Mouse (Mus musculus): Measurements from ENCODE around the gene Padi4. TPM values are rescaled to one million over a fixed set of nuclear protein-coding genes. Genes with fewer than 3 reads are reported as not detected.

Gene Padi4
- polyA plus RNA-seq, 1 experiment from 2014 or later = 0.12 TPM

GRCm38 (mm10) chr4:140702611-140703327 is 71.3 kb downstream of the Padi4 start:
- Histone ChIP-seq H3K36me3 (ENCODE audit: control insufficient read depth, insufficient read depth, low read length) (peaks cover 21% of the 10 kb centered on the region), H3K27ac (replicated peaks; ENCODE audit: low read depth, low read length) (peak overlapping the region; percentile 100), H3K9ac (ENCODE audit: low read length) (peak overlapping the region; percentile 100), H3K4me1 (ENCODE audit: control insufficient read depth, insufficient read depth, low read length) (peaks cover 32% of the 10 kb centered on the region), H3K4me2 (ENCODE audit: low read depth, severe bottlenecking) (peak overlapping the region; percentile 85), H3K27me3 (ENCODE audit: control insufficient read depth, insufficient read depth, low read length) (no peaks in the 10 kb centered on the region), H3K4me3 (ENCODE audit: low read depth, low read length) (peak overlapping the region; percentile 82), H3K9me3 (ENCODE audit: control insufficient read depth, low read length) (no peaks in the 10 kb centered on the region)
- WGBS = under 1% methylated on average over 43 of the region's 68 CpGs
- ATAC-seq (ENCODE audit: insufficient number of reproducible peaks, low FRiP score, low TSS enrichment, low read depth) (peak; percentile 56), DNase-seq (ENCODE audit: low spot score) (peak; percentile 84)

GRCm38 (mm10) chr4:140701716-140702561 is 72.1 kb downstream of the Padi4 start:
- DNase-seq (ENCODE audit: low spot score) (peak; percentile 70), ATAC-seq (ENCODE audit: insufficient number of reproducible peaks, low FRiP score, low TSS enrichment, low read depth) (no peak)
- H3K36me3 ChIP-seq (ENCODE audit: control insufficient read depth, insufficient read depth, low read length) = peaks cover 18% of the 10 kb centered on the region
- H3K4me2 ChIP-seq (ENCODE audit: low read depth, severe bottlenecking) = peak overlapping the region; percentile 85
- no peaks in the 10 kb centered on the region for H3K27me3 ChIP-seq (ENCODE audit: control insufficient read depth, insufficient read depth, low read length)
- peak overlapping the region; percentile 100 for H3K27ac ChIP-seq (replicated peaks; ENCODE audit: low read depth, low read length)
- H3K9me3 ChIP-seq (ENCODE audit: control insufficient read depth, low read length) = no peaks in the 10 kb centered on the region
- WGBS = under 1% methylated on average over 41 of the region's 107 CpGs
- peak overlapping the region; percentile 82 for H3K4me3 ChIP-seq (ENCODE audit: low read depth, low read length)
- H3K4me1 ChIP-seq (ENCODE audit: control insufficient read depth, insufficient read depth, low read length) = peaks cover 29% of the 10 kb centered on the region
- peak overlapping the region; percentile 100 for H3K9ac ChIP-seq (ENCODE audit: low read length)

- Histone ChIP-seq H3K4me2 (ENCODE audit: low read depth, severe bottlenecking) (peak overlapping the region; percentile 69), H3K36me3 (ENCODE audit: control insufficient read depth, insufficient read depth, low read length) (peaks cover 14% of the 10 kb centered on the region), H3K4me1 (ENCODE audit: control insufficient read depth, insufficient read depth, low read length) (peaks cover 29% of the 10 kb centered on the region), H3K4me3 (ENCODE audit: low read depth, low read length) (peak overlapping the region; percentile 82), H3K9ac (ENCODE audit: low read length) (peak overlapping the region; percentile 100), H3K27me3 (ENCODE audit: control insufficient read depth, insufficient read depth, low read length) (no peaks in the 10 kb centered on the region), H3K9me3 (ENCODE audit: control insufficient read depth, low read length) (no peaks in the 10 kb centered on the region), H3K27ac (replicated peaks; ENCODE audit: low read depth, low read length) (peak overlapping the region; percentile 100)
- WGBS = under 1% methylated on average over 60 of the region's 61 CpGs
- DNase-seq (ENCODE audit: low spot score) (peak; percentile 91), ATAC-seq (ENCODE audit: insufficient number of reproducible peaks, low FRiP score, low TSS enrichment, low read depth) (peak; percentile 61)
Observed at GRCm38 (mm10) chr4:140701049-140701715, 72.9 kb downstream of the Padi4 start.

- 6% methylated on average over 20 of the region's 20 CpGs for WGBS
- DNase-seq (ENCODE audit: low spot score) = no peak
Observed at GRCm38 (mm10) chr4:140700269-140701018, 73.6 kb downstream of the Padi4 start, which contains the start of gene Rcc2. Gene Rcc2 (plus strand): TSS chr4:140700541.

GRCm38 (mm10) chr4:140699441-140700127 is 74.5 kb downstream of the Padi4 start:
- 6% methylated on average over 29 of the region's 29 CpGs for WGBS
- DNase-seq (ENCODE audit: low spot score) = peak; percentile 68
- no peak overlapping the region for H3K27ac ChIP-seq (replicated peaks; ENCODE audit: low read depth, low read length)

More at GRCm38 (mm10) chr4:140700269-140701018, 73.6 kb downstream of the Padi4 start, which contains the start of gene Rcc2:
- peak within 1 kb of the TSS; percentile 100 for H3K27ac ChIP-seq (replicated peaks; ENCODE audit: low read depth, low read length)
- peaks cover 7% of the 10 kb centered on the region for H3K36me3 ChIP-seq (ENCODE audit: control insufficient read depth, insufficient read depth, low read length)
- no peak for ATAC-seq (ENCODE audit: insufficient number of reproducible peaks, low FRiP score, low TSS enrichment, low read depth)
- no peaks in the 10 kb centered on the region for H3K9me3 ChIP-seq (ENCODE audit: control insufficient read depth, low read length)
- H3K4me1 ChIP-seq (ENCODE audit: control insufficient read depth, insufficient read depth, low read length) = peaks cover 29% of the 10 kb centered on the region
- peak within 1 kb of the TSS; percentile 100 for H3K9ac ChIP-seq (ENCODE audit: low read length)
- H3K4me2 ChIP-seq (ENCODE audit: low read depth, severe bottlenecking) = peak within 1 kb of the TSS; percentile 69
- H3K27me3 ChIP-seq (ENCODE audit: control insufficient read depth, insufficient read depth, low read length) = no peaks in the 10 kb centered on the region
- H3K4me3 ChIP-seq (ENCODE audit: low read depth, low read length) = peak within 1 kb of the TSS; percentile 82

More at GRCm38 (mm10) chr4:140699441-140700127, 74.5 kb downstream of the Padi4 start:
- Histone ChIP-seq H3K36me3 (ENCODE audit: control insufficient read depth, insufficient read depth, low read length) (peaks cover 4% of the 10 kb centered on the region), H3K9me3 (ENCODE audit: control insufficient read depth, low read length) (no peaks in the 10 kb centered on the region), H3K4me3 (ENCODE audit: low read depth, low read length) (peak overlapping the region; percentile 20; the same call in 1 of the 2 replicates), H3K4me2 (ENCODE audit: low read depth, severe bottlenecking) (peak overlapping the region; percentile 69), H3K4me1 (ENCODE audit: control insufficient read depth, insufficient read depth, low read length) (peaks cover 29% of the 10 kb centered on the region), H3K27me3 (ENCODE audit: control insufficient read depth, insufficient read depth, low read length) (no peaks in the 10 kb centered on the region), H3K9ac (ENCODE audit: low read length) (peak overlapping the region; percentile 22)
- ATAC-seq (ENCODE audit: insufficient number of reproducible peaks, low FRiP score, low TSS enrichment, low read depth) = no peak

Small RNA genes lying within 50 kb of the gene (microRNA-seq; reads per million reads assigned to microRNA genes)
- gene Gm25951 = not detected

Other genes starting within 250 kb of the Padi4 start
- gene Arhgef10l, start 108.2 kb downstream of the Padi4 start, polyA plus RNA-seq (2014; fragmentation: Nextera tagmentation; extraction: Ambion mirVana) = 11.8 and 12.8 TPM in 2 replicates
- gene Rcc2, start 73.7 kb downstream of the Padi4 start, polyA plus RNA-seq (2014; fragmentation: Nextera tagmentation; extraction: Ambion mirVana) = 87.2 and 101 TPM in 2 replicates
- gene Padi6, start 31.6 kb downstream of the Padi4 start, polyA plus RNA-seq (2014; fragmentation: Nextera tagmentation; extraction: Ambion mirVana) = 0.11 TPM in 1 of 2 replicates, not detected in the other
- gene Padi3, start 36.4 kb upstream of the Padi4 start, polyA plus RNA-seq (2014; fragmentation: Nextera tagmentation; extraction: Ambion mirVana) = 0.54 and 0.61 TPM in 2 replicates
- 0.28 and 0.44 TPM in 2 replicates for gene Padi1, start 71.5 kb upstream of the Padi4 start, polyA plus RNA-seq (2014; fragmentation: Nextera tagmentation; extraction: Ambion mirVana)
- gene Padi2, start 132.1 kb upstream of the Padi4 start, polyA plus RNA-seq (2014; fragmentation: Nextera tagmentation; extraction: Ambion mirVana) = 0.17 and 0.35 TPM in 2 replicates
- gene Sdhb, start 187.0 kb upstream of the Padi4 start, polyA plus RNA-seq (2014; fragmentation: Nextera tagmentation; extraction: Ambion mirVana) = 403 and 421 TPM in 2 replicates
- 27.8 and 28.7 TPM in 2 replicates for gene Atp13a2, start 212.6 kb upstream of the Padi4 start, polyA plus RNA-seq (2014; fragmentation: Nextera tagmentation; extraction: Ambion mirVana)
- 485 and 517 TPM in 2 replicates for gene Mfap2, start 236.2 kb upstream of the Padi4 start, polyA plus RNA-seq (2014; fragmentation: Nextera tagmentation; extraction: Ambion mirVana)